Mouse (Mus musculus) heart, embryonic 15.5 days (tissue): ENCODE measurements around the gene Limch1. TPM values are rescaled to one million over a fixed set of nuclear protein-coding genes. Genes with fewer than 3 reads are reported as not detected.

ENCODE experiments used
- ATAC-seq: fragments of 200-750 bp; cut with Nextera tagmentation; replicated peaks from 2 replicates; pipeline ENCODE4 v1.8.0; 2017; ENCODE audit warnings: low read depth, moderate TSS enrichment; ENCODE audit not compliant: insufficient number of reproducible peaks, insufficient read depth, low FRiP score
- H3K27ac ChIP-seq: fragments of 300-500 bp; sonication (generic); 2 replicates; pipeline ENCODE4 v1.5.1; 2015; ENCODE audit warnings: mild to moderate bottlenecking, inconsistent platforms
- H3K27me3 ChIP-seq: fragments of 300-500 bp; sonication (generic); 2 replicates; pipeline ENCODE4 v1.6.1; 2015; ENCODE audit warnings: inconsistent platforms
- H3K36me3 ChIP-seq: fragments of 300-500 bp; sonication (generic); 2 replicates; pipeline ENCODE4 v1.6.1; 2015; ENCODE audit warnings: mild to moderate bottlenecking, inconsistent platforms
- H3K4me1 ChIP-seq: fragments of 300-500 bp; sonication (generic); replicated peaks from 2 replicates; pipeline ENCODE4 v1.6.1; 2015; ENCODE audit warnings: inconsistent platforms
- H3K4me2 ChIP-seq: fragments of 300-500 bp; sonication (generic); 2 replicates; pipeline ENCODE4 v1.6.1; 2015; ENCODE audit warnings: inconsistent platforms, mild to moderate bottlenecking, moderate library complexity
- H3K4me3 ChIP-seq: fragments of 300-500 bp; sonication (generic); 2 replicates; pipeline ENCODE4 v1.5.1; 2015; ENCODE audit warnings: mild to moderate bottlenecking, inconsistent platforms
- H3K9ac ChIP-seq: fragments of 300-500 bp; sonication (generic); 2 replicates; pipeline ENCODE4 v1.6.1; 2015; ENCODE audit warnings: mild to moderate bottlenecking, inconsistent platforms
- H3K9me3 ChIP-seq: fragments of 300-500 bp; sonication (generic); replicated peaks from 2 replicates; pipeline ENCODE4 v1.6.1; 2016; ENCODE audit warnings: inconsistent platforms
- WGBS: fragments of 180-500 bp; shearing (Covaris S2); methylation state at CpG from one replicate; pipeline ENCODE4 v1.1.7; 2015; ENCODE audit warnings: mixed read lengths; 5-methylcytosine and 5-hydroxymethylcytosine counted together
- polyA plus RNA-seq: library from polyadenylated mRNA; unstranded; fragments of >200 nt; fragmentation: Nextera tagmentation; extraction: Ambion mirVana; gene quantifications from 2 replicates; pipeline ENCODE4 v1.2.1, GENCODE M21; 2015

Limch1 gene
- polyA plus RNA-seq, 1 experiment from 2014 or later: 26.4 TPM

- Histone ChIP-seq H3K9me3 (no peaks in the 10 kb centered on the region), H3K27me3 (no peaks in the 10 kb centered on the region), H3K4me2 (no peak overlapping the region), H3K4me1 (no peaks in the 10 kb centered on the region), H3K36me3 (no peaks in the 10 kb centered on the region), H3K9ac (no peak overlapping the region), H3K27ac (no peak overlapping the region), H3K4me3 (no peak overlapping the region)
- WGBS: 47% methylated on average over 6 of the region's 6 CpGs
- ATAC-seq: no peak
Observed at GRCm38 (mm10) chr5:66834756-66835155, 89.1 kb downstream of the Limch1 start.

- no peak overlapping the region for H3K9ac ChIP-seq
- H3K9me3 ChIP-seq: no peaks in the 10 kb centered on the region
- H3K4me1 ChIP-seq: no peaks in the 10 kb centered on the region
- no peak overlapping the region for H3K27ac ChIP-seq
- no peak overlapping the region for H3K4me3 ChIP-seq
- H3K4me2 ChIP-seq: no peak overlapping the region
- no peak for ATAC-seq
- 85% methylated on average over 4 of the region's 4 CpGs for WGBS
- no peaks in the 10 kb centered on the region for H3K27me3 ChIP-seq
- H3K36me3 ChIP-seq: no peaks in the 10 kb centered on the region
Observed at GRCm38 (mm10) chr5:66836892-66837291, 91.3 kb downstream of the Limch1 start.

- H3K27ac ChIP-seq: no peak overlapping the region
Observed at GRCm38 (mm10) chr5:66841971-66842370, 96.3 kb downstream of the Limch1 start.

DNA sequence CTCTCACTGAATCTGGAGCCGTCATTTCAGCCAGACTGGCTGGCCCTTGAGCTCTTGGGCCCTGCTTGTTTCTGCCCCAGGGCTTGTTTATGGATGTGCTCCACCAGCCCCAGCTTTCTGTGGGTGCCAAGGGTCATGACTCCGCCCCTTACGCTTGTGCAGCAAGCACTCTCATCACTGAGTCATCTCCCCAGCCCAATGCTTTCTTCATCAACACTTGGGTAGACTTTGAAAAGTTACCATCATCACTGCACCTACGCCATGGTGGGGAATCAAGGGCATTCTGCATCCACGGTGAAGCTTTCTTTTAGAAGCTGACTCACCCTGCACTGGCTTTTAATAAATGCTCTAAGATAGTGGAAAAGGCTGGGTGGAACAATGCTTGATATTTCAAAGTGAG, 97.1 kb downstream of the Limch1 start:
- peaks cover 3% of the 10 kb centered on the region; the same call in 1 of the 2 replicates for H3K4me1 ChIP-seq
- H3K36me3 ChIP-seq: no peaks in the 10 kb centered on the region
- no peaks in the 10 kb centered on the region for H3K9me3 ChIP-seq
- H3K4me2 ChIP-seq: no peak overlapping the region
- H3K27ac ChIP-seq: no peak overlapping the region
- no peak for ATAC-seq
- H3K9ac ChIP-seq: no peak overlapping the region
- WGBS: 83% methylated on average over 5 of the region's 5 CpGs
- no peaks in the 10 kb centered on the region for H3K27me3 ChIP-seq
- H3K4me3 ChIP-seq: no peak overlapping the region

More at GRCm38 (mm10) chr5:66841971-66842370, 96.3 kb downstream of the Limch1 start:
- H3K36me3 ChIP-seq: no peaks in the 10 kb centered on the region
- no peak for ATAC-seq
- H3K4me3 ChIP-seq: no peak overlapping the region
- WGBS: 76% methylated on average over 2 of the region's 2 CpGs
- H3K9ac ChIP-seq: no peak overlapping the region
- no peaks in the 10 kb centered on the region for H3K9me3 ChIP-seq
- no peak overlapping the region for H3K4me2 ChIP-seq
- no peaks in the 10 kb centered on the region; the same call in 1 of the 2 replicates for H3K4me1 ChIP-seq
- no peaks in the 10 kb centered on the region for H3K27me3 ChIP-seq

DNA sequence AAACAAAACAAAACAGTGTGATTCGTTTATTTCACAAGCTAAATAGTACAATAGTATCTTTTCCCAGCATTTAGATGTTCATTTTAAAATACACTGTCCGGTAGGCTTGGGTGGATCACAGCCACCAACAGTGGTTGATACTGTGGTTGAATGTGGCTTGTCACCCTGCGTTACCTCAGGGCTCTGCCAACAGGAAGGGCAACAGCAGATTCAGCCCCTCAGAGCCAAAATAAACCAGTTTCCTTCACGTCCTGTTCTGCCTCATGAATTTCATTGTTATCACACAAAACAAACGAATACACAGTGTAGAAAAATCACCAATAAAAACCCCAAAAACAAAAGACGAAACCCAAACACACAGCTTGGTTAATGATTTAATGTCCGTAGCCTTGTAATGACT, 102.5 kb downstream of the Limch1 start:
- peaks cover 5% of the 10 kb centered on the region; the same call in 1 of the 2 replicates for H3K4me1 ChIP-seq
- no peak for ATAC-seq
- no peak overlapping the region for H3K9ac ChIP-seq
- no peaks in the 10 kb centered on the region for H3K27me3 ChIP-seq
- H3K9me3 ChIP-seq: no peaks in the 10 kb centered on the region
- 61% methylated on average over 7 of the region's 7 CpGs for WGBS
- no peak overlapping the region for H3K4me2 ChIP-seq
- H3K27ac ChIP-seq: no peak overlapping the region
- H3K36me3 ChIP-seq: no peaks in the 10 kb centered on the region
- H3K4me3 ChIP-seq: no peak overlapping the region

- no peak for ATAC-seq
- H3K9ac ChIP-seq: no peak overlapping the region
- no peaks in the 10 kb centered on the region for H3K27me3 ChIP-seq
- no peaks in the 10 kb centered on the region for H3K36me3 ChIP-seq
- WGBS: 56% methylated on average over 4 of the region's 4 CpGs
- 0 out of 2 replicates have a peak, but pooled peaks cover 5% of the 10 kb centered on the region for H3K4me1 ChIP-seq
- no peak overlapping the region for H3K4me3 ChIP-seq
- H3K27ac ChIP-seq: no peak overlapping the region
- H3K9me3 ChIP-seq: no peaks in the 10 kb centered on the region
- H3K4me2 ChIP-seq: no peak overlapping the region
Observed at GRCm38 (mm10) chr5:66849148-66849547, 103.5 kb downstream of the Limch1 start.

DNA sequence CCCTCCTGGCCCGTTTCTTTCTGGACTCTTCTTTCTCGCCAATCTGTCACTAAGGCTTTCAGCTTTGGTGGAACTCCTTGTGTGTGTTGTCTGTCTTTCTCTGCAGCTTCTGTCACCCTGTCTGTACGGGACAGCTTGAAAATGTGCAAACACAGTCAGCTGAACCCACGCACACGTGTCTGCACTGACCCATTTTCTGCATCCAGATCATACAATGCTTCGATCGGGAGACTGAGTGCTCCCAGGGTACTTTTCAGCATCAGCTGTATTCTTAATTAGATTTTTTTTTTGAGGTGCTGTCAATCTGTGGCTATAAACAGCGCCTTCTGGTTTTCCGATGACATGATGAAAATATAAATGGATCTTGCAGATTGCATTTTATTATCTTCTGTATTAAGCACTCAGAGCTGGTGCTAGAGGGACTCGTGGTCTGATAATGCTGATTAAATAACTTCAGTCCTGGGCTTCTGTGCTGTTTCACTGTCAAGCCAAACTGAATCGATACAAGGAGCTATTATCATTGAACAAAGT, 105.2 kb downstream of the Limch1 start:
- Histone ChIP-seq H3K4me2 (no peak overlapping the region), H3K9ac (no peak overlapping the region), H3K27me3 (no peaks in the 10 kb centered on the region), H3K27ac (no peak overlapping the region), H3K4me3 (no peak overlapping the region), H3K4me1 (0 out of 2 replicates have a peak, but pooled peaks cover 5% of the 10 kb centered on the region), H3K36me3 (no peaks in the 10 kb centered on the region), H3K9me3 (no peaks in the 10 kb centered on the region)
- 58% methylated on average over 11 of the region's 11 CpGs for WGBS
- ATAC-seq: no peak

DNA sequence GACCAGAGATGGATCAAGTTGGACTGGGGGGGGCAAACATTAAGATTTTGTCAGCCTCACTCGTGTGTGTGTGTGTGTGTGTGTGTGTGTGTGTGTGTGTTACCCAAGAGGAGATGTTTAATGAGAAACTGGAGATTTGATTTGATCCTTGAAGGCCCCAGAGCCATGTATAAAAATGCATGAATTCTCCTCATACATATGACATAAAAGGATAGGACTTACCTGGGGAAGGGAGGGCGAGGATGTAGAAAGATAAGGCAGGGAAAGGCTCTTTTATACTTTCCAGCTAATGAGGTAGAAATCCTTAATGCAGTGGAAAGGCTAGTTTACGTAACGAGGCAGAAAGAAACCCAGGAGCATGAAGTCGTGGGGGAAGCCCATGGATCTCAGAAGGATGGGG, 106.1 kb downstream of the Limch1 start:
- Histone ChIP-seq H3K27ac (no peak overlapping the region), H3K9ac (no peak overlapping the region), H3K4me2 (no peak overlapping the region), H3K27me3 (no peaks in the 10 kb centered on the region), H3K4me1 (0 out of 2 replicates have a peak, but pooled peaks cover 5% of the 10 kb centered on the region), H3K4me3 (no peak overlapping the region), H3K9me3 (no peaks in the 10 kb centered on the region), H3K36me3 (no peaks in the 10 kb centered on the region)
- 79% methylated on average over 5 of the region's 5 CpGs for WGBS
- ATAC-seq: no peak

- Histone ChIP-seq H3K9me3 (no peaks in the 10 kb centered on the region), H3K4me1 (0 out of 2 replicates have a peak, but pooled peaks cover 3% of the 10 kb centered on the region), H3K36me3 (no peaks in the 10 kb centered on the region), H3K27me3 (no peaks in the 10 kb centered on the region), H3K27ac (no peak overlapping the region), H3K4me3 (no peak overlapping the region), H3K9ac (no peak overlapping the region), H3K4me2 (no peak overlapping the region)
- WGBS: 91% methylated on average over 5 of the region's 5 CpGs
- ATAC-seq: no peak
Observed at GRCm38 (mm10) chr5:66854263-66854662, 108.6 kb downstream of the Limch1 start.

GRCm38 (mm10) chr5:66855358-66856107, 109.9 kb downstream of the Limch1 start:
- Histone ChIP-seq H3K4me3 (no peak overlapping the region), H3K9ac (no peak overlapping the region), H3K4me2 (no peak overlapping the region), H3K9me3 (no peaks in the 10 kb centered on the region), H3K27ac (no peak overlapping the region), H3K27me3 (no peaks in the 10 kb centered on the region), H3K36me3 (no peaks in the 10 kb centered on the region), H3K4me1 (0 out of 2 replicates have a peak, but pooled peaks cover 2% of the 10 kb centered on the region)
- ATAC-seq: no peak
- 65% methylated on average over 11 of the region's 11 CpGs for WGBS

DNA sequence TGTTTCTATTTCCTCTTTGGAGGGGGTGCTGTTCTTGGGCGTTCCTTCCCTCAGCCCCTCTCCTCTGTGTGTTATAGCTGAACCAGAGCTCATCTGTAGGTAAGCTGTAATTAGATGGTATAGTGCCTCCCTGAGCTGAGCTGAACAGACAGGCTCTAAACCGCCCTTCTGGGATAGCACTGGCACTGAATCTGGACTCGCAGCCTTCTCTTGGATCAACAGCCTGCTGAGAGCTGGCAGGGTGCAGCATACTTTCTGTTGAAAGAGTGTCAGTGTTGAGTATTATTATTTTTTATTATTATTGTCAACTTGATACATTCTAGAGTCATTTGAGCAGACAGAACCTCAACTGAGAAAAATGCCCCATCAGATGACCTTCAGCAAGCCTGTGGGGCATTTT, 113.9 kb downstream of the Limch1 start:
- Histone ChIP-seq H3K9ac (no peak overlapping the region), H3K9me3 (no peaks in the 10 kb centered on the region), H3K36me3 (no peaks in the 10 kb centered on the region), H3K27ac (no peak overlapping the region), H3K4me1 (peaks cover 14% of the 10 kb centered on the region), H3K4me2 (no peak overlapping the region), H3K27me3 (no peaks in the 10 kb centered on the region), H3K4me3 (no peak overlapping the region)
- 86% methylated on average over 3 of the region's 3 CpGs for WGBS
- no peak for ATAC-seq
